Mouse (Mus musculus) adrenal gland, postnatal 36 days (tissue): Measurements from ENCODE around the gene Ap3d1. TPM values are rescaled to one million over a fixed set of nuclear protein-coding genes. Genes with fewer than 3 reads are reported as not detected.

ENCODE experiments used
- DNase-seq, 2 experiments: peaks; one replicate each; pipeline ENCODE4 v3.0.0; 2021; ENCODE audit warnings: mixed read lengths in 1 of 2
- total RNA-seq, 2 experiments: library from RNA; stranded (reverse); gene quantifications; 2 replicates each; pipeline ENCODE4 v1.2.3; 2021

The Ap3d1 gene
- total RNA-seq, 2 experiments from 2014 or later, result 80.3 to 99.6 TPM

DNA sequence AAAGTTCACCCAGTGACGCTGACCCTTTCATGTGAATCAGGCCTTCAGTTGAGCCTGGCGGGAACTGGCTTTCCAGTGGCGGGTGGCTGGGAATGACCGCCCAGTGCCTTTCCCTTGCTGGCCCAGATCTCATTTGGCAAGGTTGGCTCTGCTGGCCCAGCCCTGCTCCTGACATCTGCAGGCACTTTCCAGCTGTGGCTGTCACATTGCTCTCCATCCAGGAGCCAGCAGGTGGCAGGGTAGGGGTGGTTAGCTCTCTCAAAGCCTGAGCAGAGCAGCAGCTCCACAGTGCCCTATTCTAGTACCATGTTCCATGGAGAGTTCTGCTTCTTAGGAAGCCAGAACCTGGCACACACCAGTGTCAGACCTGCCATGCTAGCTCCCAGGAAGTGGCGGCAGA, 15.7 kb upstream of the Ap3d1 start:
- peak; percentile 90 to 91 for DNase-seq

DNA sequence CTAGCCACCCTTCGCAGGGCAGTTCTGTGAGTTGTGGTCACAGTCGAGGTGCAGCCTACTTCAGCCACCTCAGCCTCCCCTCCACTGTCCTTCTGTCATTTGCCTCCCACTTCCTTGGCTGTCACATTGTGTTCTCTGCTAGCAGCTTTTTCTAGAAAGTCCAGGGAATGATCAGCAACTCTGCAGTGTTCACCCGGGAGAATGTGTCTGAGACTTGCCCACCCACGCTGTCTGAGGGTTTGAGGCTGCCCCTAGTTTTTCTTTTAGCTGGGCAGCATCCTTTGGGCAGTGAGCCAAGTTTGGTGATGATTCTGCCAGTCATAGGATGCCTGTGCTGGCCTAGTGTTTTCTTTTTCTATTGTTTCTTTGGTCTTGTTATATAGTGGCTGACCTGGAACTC, 14.9 kb upstream of the Ap3d1 start:
- no peak for DNase-seq

DNA sequence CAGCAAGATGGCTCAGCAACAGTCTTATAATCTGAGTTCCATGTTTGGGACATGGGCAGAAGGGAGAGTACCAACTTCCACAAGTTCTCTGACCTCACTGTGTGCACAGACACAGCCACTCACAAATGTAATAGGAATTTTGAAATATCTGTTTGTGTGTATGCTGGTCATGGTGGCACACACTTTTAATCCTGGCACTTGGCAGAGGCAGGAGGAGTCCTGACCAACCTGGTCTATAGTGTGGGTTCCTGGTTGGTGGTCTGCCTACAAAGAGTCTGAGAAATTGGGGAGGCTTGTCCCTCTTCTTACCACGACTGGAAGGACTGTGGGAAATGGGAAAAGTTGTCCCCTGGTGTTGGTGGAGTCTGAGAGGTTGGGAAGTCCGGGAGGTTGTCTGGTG, 14.4 kb upstream of the Ap3d1 start:
- DNase-seq, result no peak

DNA sequence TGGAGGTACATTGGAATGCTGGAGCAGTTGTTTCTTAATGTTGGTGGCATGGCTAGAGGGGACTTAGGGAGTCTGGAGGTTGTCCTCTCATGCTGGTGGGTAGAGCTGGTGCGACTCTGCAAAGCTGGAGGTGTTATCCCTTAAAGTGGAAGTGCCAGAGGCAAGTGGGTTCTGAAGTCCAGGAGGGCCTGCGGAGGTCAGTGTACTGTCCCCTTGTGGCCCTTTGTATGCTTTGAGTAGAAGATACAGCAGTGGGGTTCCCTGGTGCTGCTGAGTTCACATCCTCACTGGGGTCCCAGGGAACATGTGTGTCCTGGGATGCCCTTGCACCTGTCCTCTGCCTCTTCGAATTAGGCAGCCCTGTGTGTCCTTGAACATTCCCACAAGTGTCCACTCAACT, 14.0 kb upstream of the Ap3d1 start:
- DNase-seq, result no peak

DNA sequence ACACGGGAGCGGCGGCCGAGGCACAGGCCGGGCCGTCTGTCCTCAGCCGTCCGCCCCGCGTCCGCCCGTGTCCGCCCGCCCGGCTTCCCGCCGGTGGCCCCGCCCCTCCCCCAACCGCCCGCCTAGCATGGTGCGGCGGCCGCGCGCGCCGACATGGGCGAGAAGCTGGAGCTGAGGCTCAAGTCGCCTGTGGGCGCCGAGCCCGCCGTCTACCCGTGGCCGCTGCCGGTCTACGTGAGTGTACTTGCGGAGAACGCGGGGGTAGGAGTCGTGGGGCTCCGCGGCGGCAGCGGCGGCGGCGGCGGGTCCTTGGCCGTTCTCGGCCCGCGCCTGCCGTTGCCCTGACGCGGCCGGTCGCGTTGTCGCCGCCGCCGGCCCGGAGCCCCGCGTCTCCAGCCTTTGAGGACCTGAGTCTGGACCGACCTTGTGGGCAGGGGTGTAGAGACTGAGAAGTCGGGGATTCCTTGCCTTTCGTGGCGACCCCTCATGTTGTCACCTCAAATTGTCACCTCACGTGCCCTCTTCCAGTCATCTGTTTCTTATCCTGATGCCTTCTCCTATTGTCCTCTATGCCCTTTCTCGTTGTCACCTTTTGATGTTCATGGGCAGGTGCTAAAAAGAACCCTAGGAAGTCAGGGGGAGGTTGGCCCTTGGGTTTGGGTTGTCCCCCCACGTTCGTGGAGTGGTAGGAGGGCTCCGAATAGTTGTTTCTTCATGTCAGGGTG, 13.4 kb upstream of the Ap3d1 start:
- no peak for DNase-seq

DNA sequence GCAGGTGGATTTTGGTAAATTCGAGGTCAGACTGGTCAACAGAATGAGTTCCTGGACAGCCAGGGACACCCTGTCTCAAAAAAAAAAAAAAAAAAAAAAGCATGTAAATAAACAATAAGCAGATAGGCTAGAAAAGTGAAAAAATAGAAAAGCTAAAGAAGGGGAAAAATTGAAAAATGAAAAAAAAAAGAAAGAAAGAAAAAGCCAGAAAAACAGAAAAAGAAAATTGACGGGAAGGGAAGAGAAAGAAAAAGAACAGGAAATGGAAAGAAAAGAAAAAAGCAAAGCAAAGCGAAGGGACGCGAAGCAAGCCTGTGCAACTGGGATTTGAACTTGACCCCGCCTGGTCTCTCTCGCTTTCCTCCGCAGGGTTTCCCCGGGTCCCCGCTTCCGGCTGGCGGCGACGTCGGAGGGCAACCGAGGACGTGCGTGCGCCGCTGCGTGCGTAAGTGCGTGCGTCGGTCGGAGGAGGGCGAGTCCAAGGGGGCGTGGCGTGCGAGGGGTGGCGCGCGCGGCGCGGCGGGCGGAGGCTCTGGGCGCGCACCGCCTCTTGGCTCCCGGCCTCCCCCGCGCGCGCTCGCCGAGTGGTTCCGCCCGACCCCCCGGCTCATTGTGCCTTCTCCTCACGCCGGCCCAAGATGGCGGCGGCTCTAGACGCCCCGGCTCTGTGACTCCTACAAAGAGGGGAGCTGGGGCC, 12.7 kb upstream of the Ap3d1 start, which contains the start of gene Dot1l:
TSS of gene Dot1l (plus strand) at position 613 of the 697 bp plus-strand sequence.
- peak; percentile 99 for DNase-seq

DNA sequence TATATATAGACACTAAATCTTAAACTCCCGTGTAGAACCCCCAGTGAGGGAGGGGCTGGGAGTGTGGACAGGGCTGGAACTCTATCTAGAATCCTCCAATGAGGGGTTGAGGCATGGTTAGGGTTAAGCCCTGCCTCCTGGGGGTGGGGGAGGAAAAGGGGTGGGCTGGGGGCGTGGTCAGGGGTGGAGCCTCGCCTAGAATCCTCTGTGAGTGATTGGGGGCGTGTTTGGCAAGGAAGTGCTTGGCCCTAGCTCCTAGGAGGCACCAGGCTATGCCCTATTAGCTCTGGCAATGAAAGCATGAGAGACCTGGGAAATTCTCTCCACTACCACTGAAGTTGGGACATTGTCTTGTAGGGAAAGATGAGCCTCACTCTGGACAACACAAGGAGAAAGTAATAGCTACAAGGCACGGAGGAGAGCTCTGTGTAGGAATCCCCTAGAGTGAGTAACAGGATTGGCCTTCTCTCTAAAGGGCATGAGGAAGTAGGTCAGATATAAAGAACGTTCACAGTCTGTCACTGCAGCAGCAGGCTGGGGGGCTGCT, 10.1 kb upstream of the Ap3d1 start:
- peak; percentile 83 to 91 for DNase-seq

DNA sequence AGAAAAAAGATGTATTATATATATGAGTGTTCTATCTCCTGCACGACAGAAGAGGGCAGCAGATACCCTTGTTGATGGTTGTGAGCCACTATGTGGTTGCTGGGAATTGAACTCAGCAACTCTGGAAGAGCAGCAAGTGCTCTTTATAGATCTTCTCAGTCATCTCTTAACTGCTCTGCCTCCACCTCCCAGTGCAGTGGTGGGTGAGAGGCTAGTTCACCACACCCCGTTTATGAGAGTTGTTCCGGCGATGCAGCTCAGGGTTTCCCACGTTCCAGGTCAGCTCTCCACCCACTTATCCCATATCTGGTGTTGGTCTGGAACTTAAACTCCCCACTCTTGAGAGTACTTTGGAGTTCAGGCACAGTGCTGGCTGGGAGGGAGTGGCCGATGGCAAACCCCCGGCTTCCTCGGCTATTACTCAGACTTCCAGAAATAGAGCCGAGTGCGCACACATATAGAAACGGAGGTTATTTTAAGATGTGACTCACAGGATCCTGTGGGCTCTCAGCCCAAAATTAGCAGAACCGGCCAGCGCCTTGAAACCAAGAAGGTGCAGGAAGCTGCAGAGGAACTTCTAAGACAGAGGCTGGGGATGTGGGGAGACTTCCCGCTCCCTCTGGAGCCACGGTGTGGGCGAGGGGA, 9.2 kb upstream of the Ap3d1 start:
- peak; percentile 75 to 79 for DNase-seq

DNA sequence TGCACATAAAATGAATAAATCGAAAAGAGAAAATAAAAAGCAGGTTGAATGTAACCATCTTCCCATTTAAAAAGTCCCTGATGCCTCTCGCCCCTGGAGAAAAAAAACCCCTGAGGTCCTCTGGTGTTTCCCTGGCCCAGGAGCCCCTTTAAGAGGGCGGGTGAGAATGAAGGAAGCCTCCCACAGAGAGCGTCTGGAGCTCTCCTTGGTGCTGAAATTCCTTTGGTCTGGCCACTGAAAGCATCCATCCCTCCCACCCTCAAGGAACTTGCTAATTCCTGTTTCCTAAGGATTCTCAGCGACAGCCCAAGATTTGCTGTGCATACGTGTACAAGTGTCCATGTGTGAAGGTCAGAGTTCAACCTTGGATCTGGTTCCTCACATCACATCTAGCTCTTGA, 6.5 kb upstream of the Ap3d1 start:
- peak; percentile 66 to 85 for DNase-seq

DNA sequence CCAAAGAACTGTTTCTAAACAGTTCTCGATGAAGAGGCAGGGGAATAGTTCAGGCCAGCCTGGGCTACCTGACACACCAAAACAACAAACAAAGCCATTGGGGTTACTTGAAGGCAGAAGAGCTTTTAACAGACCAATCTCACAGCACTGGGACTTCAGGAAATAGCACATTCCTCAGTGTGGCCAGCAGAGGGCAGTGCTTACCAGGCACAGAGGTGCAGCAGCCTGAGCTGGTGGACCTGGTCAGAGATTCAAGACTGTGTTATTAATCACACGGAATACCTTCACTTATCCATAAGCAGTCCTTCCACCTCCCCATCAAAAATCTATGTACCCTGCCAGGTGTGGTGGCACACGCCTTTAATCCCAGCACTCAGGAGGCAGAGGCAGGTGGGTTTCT, 5.3 kb upstream of the Ap3d1 start:
- peak; percentile 86 to 88 for DNase-seq

DNA sequence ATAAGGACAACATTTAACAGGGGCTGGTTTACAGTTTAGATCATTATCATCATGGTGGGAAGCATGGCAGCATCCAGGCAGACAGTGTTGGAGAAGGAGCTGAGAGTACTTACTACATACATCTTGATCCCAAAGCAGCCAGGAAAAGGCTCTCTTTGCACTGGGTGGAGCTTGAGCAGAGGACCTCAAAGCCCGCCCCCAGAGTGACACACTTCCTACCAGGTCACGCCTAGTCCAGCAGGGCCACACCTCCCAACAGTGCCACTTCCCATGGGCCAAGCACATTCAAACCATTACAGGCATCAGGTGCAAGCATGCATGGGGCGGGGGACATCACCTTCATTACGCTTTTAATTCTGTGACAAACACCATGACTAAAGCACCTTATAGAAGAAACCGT, 2.2 kb upstream of the Ap3d1 start:
- DNase-seq, result peak; percentile 78 to 82

DNA sequence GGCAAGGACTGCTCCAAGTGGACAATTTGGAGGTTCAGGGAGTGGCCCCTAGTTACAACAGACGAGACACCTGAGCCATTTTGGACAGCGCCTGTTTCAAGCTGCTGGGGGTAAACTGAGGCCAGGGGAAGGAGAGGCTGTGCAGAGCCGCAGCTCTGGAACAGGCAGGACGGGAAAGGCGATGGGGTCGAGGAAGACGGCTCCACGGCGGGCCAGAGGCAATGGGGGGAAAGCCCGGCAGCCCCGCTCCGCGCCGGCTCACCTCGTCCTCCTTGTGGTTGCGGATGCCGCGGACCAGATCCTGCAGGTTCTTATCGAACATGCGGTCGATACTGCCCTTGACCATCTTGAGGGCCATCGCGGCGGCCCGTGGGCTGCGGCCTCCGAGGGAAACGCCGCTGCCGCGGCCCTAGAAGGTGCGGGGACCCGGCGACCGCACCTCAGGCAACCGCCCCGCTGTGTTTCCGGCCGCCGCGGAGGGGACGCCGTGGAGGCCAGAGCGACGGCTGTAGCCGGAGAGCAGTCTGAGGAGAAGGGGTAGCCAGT, 357 bp downstream of the Ap3d1 start:
- peak in 1 of 2 experiments; percentile 29 for DNase-seq

DNA sequence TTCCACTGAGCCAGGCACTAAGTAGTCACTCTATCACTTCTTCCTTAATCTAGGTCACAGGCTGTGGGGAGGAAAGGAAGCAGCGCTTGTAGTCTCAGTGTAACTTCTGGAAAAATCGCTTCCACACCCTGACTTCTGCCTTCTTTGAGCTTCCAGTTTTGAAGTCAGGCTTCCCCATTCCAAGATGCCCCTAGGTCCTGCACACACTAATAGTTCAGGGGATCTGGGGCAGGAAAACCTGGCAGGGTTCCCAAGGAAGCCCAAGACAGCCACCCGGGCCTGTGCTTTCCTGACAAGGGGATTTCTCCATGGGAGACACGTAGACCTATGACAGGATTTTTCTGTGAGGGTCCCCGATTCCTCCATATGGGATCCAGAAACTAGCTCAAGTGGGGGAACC, 918 bp downstream of the Ap3d1 start:
- peak in 1 of 2 experiments; percentile 39 for DNase-seq

DNA sequence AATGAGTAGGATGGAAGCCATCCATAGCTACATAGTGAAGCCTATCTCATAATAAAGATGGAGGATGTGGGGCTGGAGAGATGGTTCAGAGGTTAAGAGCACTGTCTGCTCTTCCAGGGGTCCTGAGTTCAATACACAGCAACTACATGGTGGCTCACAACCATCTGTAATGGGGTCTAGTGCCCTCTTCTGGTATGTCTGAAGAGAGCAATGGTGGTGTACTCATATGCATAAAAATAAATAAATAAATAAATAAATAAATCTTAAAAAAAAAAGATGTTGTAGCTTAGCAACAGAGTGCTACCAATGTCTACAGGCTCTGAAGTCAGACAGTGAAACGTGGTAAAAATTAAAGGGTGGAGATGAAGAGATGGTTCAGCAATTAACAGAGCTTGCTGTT, 3.4 kb downstream of the Ap3d1 start:
- no peak for DNase-seq

DNA sequence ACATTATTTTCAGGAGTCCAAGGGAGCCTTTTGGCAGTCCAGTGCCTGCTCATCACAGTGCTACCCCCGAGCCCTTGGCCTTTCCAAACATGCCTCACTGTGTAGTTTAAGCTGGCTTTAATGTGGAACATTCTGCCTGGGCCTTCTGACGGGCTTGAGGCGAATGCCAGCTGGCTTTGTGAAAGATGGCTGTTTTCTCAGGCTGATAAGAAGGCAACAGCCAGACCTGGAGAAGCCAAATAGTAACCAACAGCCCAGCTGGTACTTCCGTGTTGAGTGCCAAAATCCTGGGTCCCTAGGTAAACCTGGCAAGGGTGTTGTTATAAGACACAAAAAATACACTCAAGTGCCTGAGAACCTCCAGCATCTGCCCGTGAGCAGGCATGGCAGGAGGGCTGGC, 5.3 kb downstream of the Ap3d1 start:
- peak; percentile 40 to 65 for DNase-seq

DNA sequence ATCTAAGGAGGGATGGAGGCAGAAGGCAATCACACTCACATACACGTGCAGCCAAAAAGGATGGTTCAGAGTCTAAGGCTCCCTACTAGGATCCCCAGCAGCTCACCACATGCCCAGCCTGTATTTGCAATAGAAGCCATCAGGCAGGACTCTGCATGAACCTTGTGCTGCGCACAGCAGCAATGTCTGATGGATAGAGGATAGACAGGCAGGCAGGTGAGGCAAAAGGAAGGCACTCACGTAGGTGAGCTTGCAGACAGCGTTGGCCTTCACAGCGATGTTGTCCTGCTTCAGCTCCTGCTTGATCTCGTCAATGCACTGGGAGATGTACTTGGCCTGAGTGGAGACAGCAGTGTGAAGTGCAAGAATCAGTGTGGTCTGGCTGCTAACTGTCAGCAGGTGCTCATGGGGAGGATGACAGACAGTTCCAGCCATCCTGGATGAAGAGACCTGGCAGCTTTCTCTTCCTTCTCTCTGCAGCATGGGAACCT, 9.4 kb downstream of the Ap3d1 start:
- no peak for DNase-seq

DNA sequence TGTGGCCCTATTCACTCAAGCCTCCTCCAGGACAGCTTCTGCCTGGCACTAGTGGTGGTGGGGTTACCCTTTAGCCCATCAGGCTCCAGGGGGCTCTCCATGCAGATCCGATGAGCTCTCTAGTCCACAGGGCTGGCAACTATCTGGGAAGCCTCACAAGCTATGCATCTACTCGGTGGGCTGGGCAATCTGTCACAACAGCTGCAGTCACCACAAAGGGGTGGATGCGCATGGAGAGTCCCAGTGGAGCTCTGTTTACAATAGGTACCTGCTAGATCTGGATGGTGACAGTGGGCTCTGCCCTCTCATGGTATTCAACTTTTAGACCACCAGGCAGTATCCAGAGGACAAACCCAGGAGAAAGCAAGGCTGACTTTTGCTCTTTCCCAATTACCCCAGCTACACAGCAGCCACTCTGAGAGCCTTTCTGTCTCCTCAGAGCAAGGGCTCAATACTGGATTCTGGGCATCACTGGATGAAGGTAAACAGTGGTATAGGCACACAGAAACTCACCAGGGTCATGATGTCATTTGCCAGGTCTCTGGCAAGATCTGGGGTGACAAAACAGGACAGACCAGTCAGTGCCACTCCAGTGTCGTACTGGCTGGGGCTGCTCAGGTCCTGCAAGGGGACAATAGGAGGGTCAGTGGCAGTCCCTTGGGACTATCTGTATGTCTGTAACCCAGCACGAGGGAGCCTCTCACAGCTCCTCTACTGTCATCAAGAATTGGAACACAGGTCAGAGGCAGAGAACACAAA, 14.5 kb downstream of the Ap3d1 start:
- no peak for DNase-seq

DNA sequence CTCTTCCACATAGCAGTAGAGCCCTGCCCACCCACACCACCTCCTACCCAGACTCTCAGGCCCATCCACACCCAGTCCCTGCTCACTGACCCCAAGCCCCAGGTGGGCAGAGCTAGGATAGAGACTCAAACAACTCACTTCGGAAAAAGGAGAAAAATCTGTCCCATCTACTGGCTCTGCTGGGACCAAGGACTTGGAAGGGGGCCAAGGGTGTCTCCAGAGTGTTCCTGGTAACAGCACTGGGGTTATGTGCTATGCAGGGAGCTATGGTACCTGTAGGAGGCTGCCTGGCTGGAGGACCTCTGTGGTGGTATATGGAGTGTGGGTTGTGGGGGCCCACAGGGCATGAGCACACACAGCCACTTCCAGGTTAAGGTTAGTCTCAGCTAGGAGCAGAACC, 24.8 kb downstream of the Ap3d1 start:
- peak; percentile 64 to 79 for DNase-seq

DNA sequence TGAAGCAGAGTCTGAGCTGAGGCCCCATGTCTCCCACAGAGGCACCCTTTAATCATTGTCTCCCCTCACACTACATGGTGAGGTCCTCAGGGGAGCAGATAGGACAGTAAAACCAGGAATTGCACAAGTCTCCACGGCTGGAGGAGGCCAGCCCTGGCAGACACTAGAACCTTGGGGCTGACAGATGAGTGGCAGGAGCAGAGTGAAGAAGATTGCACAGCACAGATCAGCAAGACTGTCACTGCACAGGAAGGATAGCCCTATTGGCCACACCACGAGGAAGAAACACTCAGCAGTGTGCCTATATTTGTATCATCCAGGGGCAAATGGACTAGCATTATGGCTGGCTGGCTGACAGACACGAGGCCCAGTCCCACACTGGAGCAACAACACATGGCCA, 31.2 kb downstream of the Ap3d1 start:
- peak in 1 of 2 experiments; percentile 47 for DNase-seq

DNA sequence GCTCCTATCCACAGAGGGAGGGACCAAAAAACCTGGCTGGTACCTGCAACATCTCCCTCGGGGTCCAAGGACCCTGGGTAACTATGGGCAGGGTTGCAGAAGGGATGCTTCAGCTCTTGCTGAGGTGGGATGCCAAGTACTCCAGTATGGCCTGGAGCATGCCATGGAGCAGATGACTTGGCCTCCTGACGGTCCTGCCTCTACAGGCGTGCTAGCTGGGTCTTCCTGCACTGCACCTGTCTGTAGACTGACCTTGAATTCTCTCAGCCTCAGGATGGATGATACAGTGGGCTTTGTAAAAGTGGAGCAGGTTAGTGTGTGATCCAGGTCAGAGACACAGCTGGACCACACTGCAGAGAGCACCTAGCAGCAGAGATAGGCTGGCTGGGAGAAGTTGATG, 36.6 kb downstream of the Ap3d1 start:
- DNase-seq, result no peak

DNA sequence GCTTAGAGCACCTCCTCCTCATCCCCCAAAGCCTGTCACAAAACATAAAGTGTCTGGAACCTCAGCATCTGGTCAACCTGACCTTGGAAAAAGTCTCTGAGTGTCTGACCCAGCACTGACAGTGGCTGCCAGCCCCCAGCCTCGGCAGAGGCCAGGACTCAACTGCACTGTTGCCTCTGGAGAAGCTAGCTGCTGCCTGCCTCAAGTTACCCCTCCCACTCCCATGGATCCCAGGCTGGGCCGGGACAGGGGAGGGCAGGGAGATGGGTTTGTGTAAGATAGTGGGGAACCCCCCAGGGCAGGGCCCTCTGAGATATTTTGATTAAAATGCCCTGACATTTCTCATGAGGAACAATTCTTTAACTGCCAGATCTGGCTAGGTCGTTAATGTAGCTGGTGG, 37.0 kb downstream of the Ap3d1 start:
- no peak for DNase-seq

DNA sequence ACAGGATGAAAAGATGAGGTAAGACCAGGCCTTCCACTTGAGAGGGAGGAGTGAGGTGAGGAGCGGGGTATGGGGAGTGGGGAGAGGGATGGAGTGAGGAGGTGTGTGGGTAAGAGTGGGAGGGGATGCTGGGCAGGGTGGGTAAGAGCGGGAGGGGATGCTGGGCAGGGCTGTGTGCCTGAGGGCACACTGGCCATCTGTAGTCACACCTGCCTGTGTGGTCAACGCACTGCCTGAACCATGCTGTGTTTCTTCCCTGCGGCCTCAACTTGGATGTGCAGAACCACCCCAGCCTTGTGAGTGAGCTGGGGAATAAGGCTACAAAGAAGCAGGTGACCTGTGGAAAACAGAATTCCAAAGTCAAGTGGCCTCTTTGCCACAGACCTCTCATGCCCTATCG, 37.6 kb downstream of the Ap3d1 start:
- no peak for DNase-seq
